ENCODE assay signal across 9 mouse cellular contexts in the genomic region with DNA sequence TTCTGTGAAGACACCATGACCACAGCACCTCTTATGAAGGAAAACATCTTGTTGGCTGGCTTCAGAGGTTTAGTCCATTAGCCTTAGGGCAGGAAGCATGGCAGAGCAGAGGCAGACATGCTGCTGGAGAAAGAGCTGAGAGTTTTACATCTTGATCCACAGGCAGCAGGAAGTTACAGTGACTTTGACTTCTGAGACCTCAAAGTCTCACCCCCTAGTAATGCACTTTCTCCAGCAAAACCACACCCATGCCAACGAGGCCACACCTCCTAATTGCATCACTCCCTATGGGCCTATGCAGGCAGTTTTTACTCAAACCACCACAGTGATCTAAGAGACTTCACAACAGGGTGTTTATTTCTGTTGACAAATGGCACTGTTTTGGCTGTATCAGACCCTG. TPM values are rescaled to one million over a fixed set of nuclear protein-coding genes. Genes with fewer than 3 reads are reported as not detected.
DNase-seq lines count a peak whose midpoint lies in the region; ATAC-seq and TF ChIP-seq lines count a peak whose summit lies in the region.
"Had no signal": no experiment of that assay in that cellular context is flagged by ENCODE, and none has a peak within 500 bp of the region (broad histone marks: within the 10 kb centered on the region; RNA-seq: fewer than 3 reads in every experiment).

No protein-coding gene starts in this region.

- no peaks in the 10 kb centered on the region for H3K27me3 ChIP-seq in kidney, adult 2 months (replicated peaks; ENCODE audit: control insufficient read depth, insufficient read depth, low read length)
- no peaks in the 10 kb centered on the region for H3K27me3 ChIP-seq in liver, postnatal 0 days (ENCODE audit: insufficient read depth, low read length)
- no peaks in the 10 kb centered on the region for H3K27me3 ChIP-seq in splenic B cell, adult 2 months (ENCODE audit: control insufficient read depth, insufficient read depth, low read length, poor library complexity, severe bottlenecking)
- H3K27me3 ChIP-seq in embryonic facial prominence, embryonic 10.5 days (replicated peaks; ENCODE audit: low read depth, poor library complexity, severe bottlenecking) = no peaks in the 10 kb centered on the region
- no peaks in the 10 kb centered on the region for H3K27me3 ChIP-seq in midbrain, embryonic 10.5 days (ENCODE audit: low read depth, poor library complexity, severe bottlenecking)
- H3K27me3 ChIP-seq: midbrain, embryonic 12.5 days had no signal

- ATAC-seq in common myeloid progenitor, adult 5-6 weeks (replicated peaks; ENCODE audit: low read depth, poor library complexity, severe bottlenecking) = peak; percentile 95
- ATAC-seq in liver, postnatal 0 days = peak; percentile 66

- no peaks in the 10 kb centered on the region for H3K4me1 ChIP-seq in kidney, adult 2 months (ENCODE audit: control insufficient read depth, insufficient read depth, low read length)
- H3K4me1 ChIP-seq in liver, postnatal 0 days (ENCODE audit: insufficient read depth) = peaks cover 16% of the 10 kb centered on the region
- peaks cover 21% of the 10 kb centered on the region for H3K4me1 ChIP-seq in embryonic facial prominence, embryonic 10.5 days
- 0 out of 2 replicates have a peak, but pooled peaks cover 4% of the 10 kb centered on the region for H3K4me1 ChIP-seq in midbrain, embryonic 10.5 days
- H3K4me1 ChIP-seq: midbrain, embryonic 12.5 days had no signal

- TF ChIP-seq CTCF in kidney, adult 2 months (conservative IDR thresholded peaks at IDR 0.05; ENCODE audit: insufficient read depth, insufficient read length, low read depth, low read length) = no peak
- no peak for TF ChIP-seq CTCF in liver, postnatal 0 days (IDR thresholded peaks at IDR 0.05; ENCODE audit: low read depth)

- no peaks in the 10 kb centered on the region for H3K9me3 ChIP-seq in liver, postnatal 0 days (ENCODE audit: low read length)
- no peaks in the 10 kb centered on the region for H3K9me3 ChIP-seq in embryonic facial prominence, embryonic 10.5 days
- no peaks in the 10 kb centered on the region for H3K9me3 ChIP-seq in midbrain, embryonic 10.5 days (replicated peaks)
- H3K9me3 ChIP-seq: midbrain, embryonic 12.5 days had no signal

- no peak for TF ChIP-seq EP300 in liver, postnatal 0 days (IDR thresholded peaks at IDR 0.05; ENCODE audit: low read depth)

- WGBS in kidney, adult 2 months = 38% methylated on average over 1 of the region's 1 CpGs
- WGBS in liver, postnatal 0 days (ENCODE audit: insufficient replicate concordance) = 23% methylated on average over 1 of the region's 1 CpGs
- WGBS in embryonic facial prominence, embryonic 10.5 days = 73% methylated on average over 1 of the region's 1 CpGs
- 93% methylated on average over 1 of the region's 1 CpGs for WGBS in midbrain, embryonic 10.5 days

- no peak overlapping the region; the same call in 1 of the 2 replicates for H3K4me2 ChIP-seq in liver, postnatal 0 days (ENCODE audit: low read depth, low read length)
- H3K4me2 ChIP-seq: midbrain, embryonic 12.5 days had no signal

- no peak for TF ChIP-seq POLR2A in kidney, adult 2 months (IDR thresholded peaks at IDR 0.05; ENCODE audit: low read depth, low read length)

- H3K4me3 ChIP-seq in kidney, adult 2 months (ENCODE audit: insufficient read depth, low read depth, low read length) = no peak overlapping the region
- H3K4me3 ChIP-seq in liver, postnatal 0 days (ENCODE audit: low read depth, low read length) = no peak overlapping the region
- H3K4me3 ChIP-seq in embryonic facial prominence, embryonic 10.5 days = no peak overlapping the region
- no peak overlapping the region for H3K4me3 ChIP-seq in midbrain, embryonic 10.5 days
- H3K4me3 ChIP-seq: midbrain, embryonic 12.5 days had no signal

- no peak overlapping the region for H3K9ac ChIP-seq in liver, postnatal 0 days (replicated peaks)
- H3K9ac ChIP-seq: midbrain, embryonic 12.5 days had no signal

- DNase-seq in kidney, adult 2 months = peak; percentile 32
- DNase-seq in kidney, postnatal 25 days = no peak
- DNase-seq in liver, postnatal 0 days = peak; percentile 74
- peak; percentile 73 for DNase-seq in splenic B cell, adult 2 months (ENCODE audit: low read depth, low spot score)
- DNase-seq in cerebellum, adult 8-10 months = no peak
- no peak for DNase-seq in embryonic facial prominence, embryonic 10.5 days (ENCODE audit: low spot score)
- DNase-seq in midbrain, embryonic 10.5 days (ENCODE audit: low spot score) = no peak

- H3K27ac ChIP-seq in kidney, adult 2 months (ENCODE audit: insufficient read depth, low read depth, low read length) = no peak overlapping the region
- H3K27ac ChIP-seq in liver, postnatal 0 days (ENCODE audit: low read depth) = no peak overlapping the region
- H3K27ac ChIP-seq in embryonic facial prominence, embryonic 10.5 days (replicated peaks) = no peak overlapping the region
- no peak overlapping the region for H3K27ac ChIP-seq in midbrain, embryonic 10.5 days (replicated peaks)
- H3K27ac ChIP-seq: midbrain, embryonic 12.5 days had no signal

- no peaks in the 10 kb centered on the region for H3K36me3 ChIP-seq in kidney, adult 2 months (ENCODE audit: control insufficient read depth, insufficient read depth, low read length)
- peaks cover 3% of the 10 kb centered on the region; the same call in 1 of the 2 replicates for H3K36me3 ChIP-seq in liver, postnatal 0 days (replicated peaks; ENCODE audit: insufficient read depth, low read length)
- no peaks in the 10 kb centered on the region; the same call in 1 of the 2 replicates for H3K36me3 ChIP-seq in splenic B cell, adult 2 months (ENCODE audit: control insufficient read depth, insufficient read depth, low read length, poor library complexity, severe bottlenecking)
- peaks cover 16% of the 10 kb centered on the region for H3K36me3 ChIP-seq in embryonic facial prominence, embryonic 10.5 days (replicated peaks)
- H3K36me3 ChIP-seq in midbrain, embryonic 10.5 days = peaks cover 14% of the 10 kb centered on the region

RNA-seq across cellular contexts. Expression of gene Apoa1, which starts 53.1 kb away (rescaled TPM):
- 1.0 and 1.2 TPM in 2 replicates for polyA plus RNA-seq in kidney, adult 2 months (2012; rRNA removed)
- total RNA-seq in common myeloid progenitor, adult 5-6 weeks (2017) = not detected in 2 replicates
- polyA plus RNA-seq in liver, postnatal 0 days (2015; fragmentation: Nextera tagmentation; extraction: Ambion mirVana) = 27,203 and 27,647 TPM in 2 replicates
- 1.4 TPM in 2 replicates for polyA plus RNA-seq in embryonic facial prominence, embryonic 10.5 days (2016; fragmentation: Nextera tagmentation; extraction: Ambion mirVana)
- polyA plus RNA-seq in midbrain, embryonic 10.5 days (2016; fragmentation: Nextera tagmentation; extraction: Ambion mirVana) = 0.65 and 1.2 TPM in 2 replicates

Comparison
In these comparisons a context has a peak if more than half of its experiments do, and no peak if none do; other contexts are left out.
1. DNase-seq: peak in kidney, adult 2 months (single experiment), liver, postnatal 0 days (single experiment) and splenic B cell, adult 2 months (single experiment); none in kidney, postnatal 25 days (0 of 2), cerebellum, adult 8-10 months (single experiment), embryonic facial prominence, embryonic 10.5 days (single experiment) and midbrain, embryonic 10.5 days (single experiment).
2. RNA of gene Apoa1, which starts 53.1 kb away (polyA plus RNA-seq): 27,203 to 27,647 TPM in liver, postnatal 0 days; 1.4 TPM in embryonic facial prominence, embryonic 10.5 days, 0.65 to 1.2 TPM in midbrain, embryonic 10.5 days and 1.0 to 1.2 TPM in kidney, adult 2 months; every median in the first group is over 1,000 times any median in the second.